Mouse (Mus musculus) urinary bladder, postnatal 14 days (tissue): Measurements from ENCODE around the gene Susd2.

Source experiments
- DNase-seq: peaks from one replicate; pipeline ENCODE4 v3.0.0; 2021; ENCODE audit warnings: low spot score

The Susd2 gene

DNA sequence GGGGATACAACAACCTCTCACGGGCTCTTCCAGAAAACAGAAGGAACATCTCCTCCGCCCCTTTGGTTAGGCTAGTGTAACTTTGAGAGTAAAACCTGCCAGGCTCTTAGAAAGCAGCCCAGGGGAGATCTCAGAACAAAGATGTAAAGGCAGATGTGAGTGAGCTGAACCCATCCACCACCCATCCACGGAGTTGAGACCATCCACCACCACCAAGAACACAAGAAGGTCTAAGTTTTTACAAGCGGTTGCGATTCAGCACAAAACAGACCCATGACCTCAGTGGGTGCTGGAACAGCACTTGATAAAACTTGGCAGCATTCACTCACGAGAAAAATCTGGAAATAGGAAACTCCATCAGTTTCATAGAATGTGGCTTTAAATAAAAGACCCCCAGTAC lies 17.9 kb downstream of the Susd2 start:
- DNase-seq, result no peak

- DNase-seq, result no peak
Measured at GRCm38 (mm10) chr10:75620818-75621217, 23.0 kb downstream of the Susd2 start.

DNA sequence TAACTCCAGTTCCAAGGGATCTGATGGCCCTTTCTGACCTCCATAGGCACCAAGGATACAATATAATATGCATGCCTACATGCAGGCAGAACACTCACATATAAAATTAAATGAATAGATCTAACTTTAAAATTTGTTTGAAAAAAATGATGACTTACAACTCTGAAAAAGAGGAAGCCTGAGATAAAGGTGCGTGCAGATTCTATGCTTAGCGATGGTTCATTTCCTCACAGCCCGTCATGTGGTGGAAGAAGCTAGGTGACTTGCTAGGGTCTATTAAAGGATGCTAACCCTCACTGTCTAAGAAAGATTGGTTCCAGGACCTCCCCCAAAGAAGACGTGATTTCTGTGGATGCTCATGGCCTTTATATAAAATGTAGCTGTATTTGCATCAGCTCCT lies 27.8 kb downstream of the Susd2 start:
- DNase-seq, result no peak

DNA sequence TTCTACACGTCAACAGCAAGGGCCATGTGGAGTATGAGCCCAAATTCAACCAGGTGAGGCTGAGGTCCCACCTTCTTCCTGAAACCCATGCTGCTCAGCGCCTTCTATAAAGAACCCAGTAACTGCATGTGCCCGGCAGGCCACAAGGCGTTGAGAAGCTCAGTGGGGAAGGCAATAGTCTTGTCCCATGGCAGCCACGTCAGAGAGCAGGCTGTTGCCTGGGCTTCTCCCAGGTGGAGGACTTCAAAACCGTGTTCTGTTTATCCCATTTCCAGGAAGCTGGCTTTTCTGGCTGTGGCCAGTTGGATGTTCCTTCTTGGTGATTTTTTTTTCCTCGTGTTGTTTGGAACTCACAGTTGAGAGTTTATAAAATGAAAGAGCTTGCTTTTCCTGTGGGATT lies 33.3 kb downstream of the Susd2 start:
- DNase-seq, result no peak

- DNase-seq, result no peak
Measured at GRCm38 (mm10) chr10:75608975-75609374, 34.8 kb downstream of the Susd2 start.

DNA sequence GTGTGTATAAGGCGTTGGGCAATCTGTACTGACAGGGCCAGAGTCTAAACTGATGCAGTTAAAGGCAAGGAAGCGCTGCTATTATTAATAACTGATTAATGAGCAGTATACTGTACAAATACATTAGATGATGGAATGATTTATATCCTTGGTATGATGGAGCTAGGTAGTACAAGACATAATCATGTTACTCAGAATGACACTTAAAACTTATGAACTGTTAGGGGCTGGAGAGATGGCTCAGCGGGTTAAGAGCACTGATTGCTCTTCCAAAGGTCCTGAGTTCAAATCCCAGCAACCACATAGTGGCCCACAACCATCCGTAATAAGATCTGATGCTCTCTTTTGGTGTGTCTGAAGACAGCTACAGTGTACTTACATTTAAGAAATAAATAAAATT lies 36.6 kb downstream of the Susd2 start:
- no peak for DNase-seq

- no peak for DNase-seq
Measured at GRCm38 (mm10) chr10:75605162-75605846, 38.5 kb downstream of the Susd2 start.

- no peak for DNase-seq
Measured at GRCm38 (mm10) chr10:75600189-75600730, 43.5 kb downstream of the Susd2 start.

- peak; percentile 82 for DNase-seq
Measured at GRCm38 (mm10) chr10:75595981-75596380, 47.8 kb downstream of the Susd2 start.

- DNase-seq, result no peak
Measured at GRCm38 (mm10) chr10:75592585-75592984, 51.2 kb downstream of the Susd2 start.

- no peak for DNase-seq
Measured at GRCm38 (mm10) chr10:75591211-75591894, 52.5 kb downstream of the Susd2 start.

- peak; percentile 26 for DNase-seq
Measured at GRCm38 (mm10) chr10:75589651-75590050, 54.2 kb downstream of the Susd2 start.

DNA sequence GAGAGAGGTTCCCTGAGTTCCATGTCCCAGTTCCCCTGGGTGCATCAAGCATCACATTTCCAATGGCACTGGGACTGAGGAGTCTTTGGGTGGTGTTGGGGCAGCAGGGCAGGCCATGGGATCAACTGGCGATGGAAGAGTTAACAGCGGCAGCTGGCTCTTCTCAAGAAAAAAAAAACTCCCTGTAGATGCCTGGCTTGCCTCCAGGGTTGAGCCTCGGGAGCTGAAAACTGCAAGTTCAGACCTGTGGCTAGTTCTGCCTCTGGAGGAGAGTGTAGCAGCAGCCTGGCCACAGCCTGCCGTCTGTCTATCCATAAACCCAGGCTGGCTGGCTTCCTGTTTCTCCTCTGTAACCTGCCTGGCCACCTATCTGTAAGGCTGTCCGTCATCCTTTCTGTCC lies 54.7 kb downstream of the Susd2 start, which contains the start of gene Ggt5:
TSS of gene Ggt5 (plus strand) at position 212 of the 400 bp plus-strand sequence.
- DNase-seq, result peak; percentile 81

- DNase-seq, result no peak
Measured at GRCm38 (mm10) chr10:75588336-75588735, 55.5 kb downstream of the Susd2 start.

DNA sequence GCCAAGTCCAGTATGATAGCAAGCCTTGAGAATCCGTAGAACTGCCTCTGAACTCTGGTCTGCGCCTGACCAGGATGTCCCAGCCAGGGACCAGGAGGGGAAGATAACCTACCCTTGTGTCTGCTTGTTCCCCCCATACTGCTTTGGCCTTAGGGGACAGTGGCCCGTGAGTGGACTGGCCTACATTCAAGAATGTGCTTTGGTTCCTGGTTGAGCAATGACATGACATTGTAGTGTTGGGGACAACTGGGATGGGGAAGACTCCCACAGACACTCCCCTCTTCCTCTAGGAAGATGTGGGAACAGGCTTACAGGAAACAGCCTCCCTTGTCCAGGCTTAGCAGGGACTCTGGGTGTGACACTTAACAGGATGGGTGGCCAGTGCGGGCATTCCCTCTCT lies 56.0 kb downstream of the Susd2 start:
- DNase-seq, result no peak
